Mouse (Mus musculus) frontal cortex, adult (tissue): ENCODE measurements at regions not wholly inside any gene's neighbourhood (a gene's known extent, or its start where the extent isn't known, plus 50 kb on each side); places are given as distances from the start of the nearest gene placed in this dataset.
A peak's percentile ranks its signal among the peaks of the same experiment; 100 is the strongest.

ENCODE experiments used
- ATAC-seq: cut with Nextera tagmentation; 2 replicates; pipeline ENCODE4 v1.9.2; 2017; ENCODE audit warnings: mild to moderate bottlenecking, moderate library complexity, mixed read lengths; ENCODE audit not compliant: low TSS enrichment

DNA sequence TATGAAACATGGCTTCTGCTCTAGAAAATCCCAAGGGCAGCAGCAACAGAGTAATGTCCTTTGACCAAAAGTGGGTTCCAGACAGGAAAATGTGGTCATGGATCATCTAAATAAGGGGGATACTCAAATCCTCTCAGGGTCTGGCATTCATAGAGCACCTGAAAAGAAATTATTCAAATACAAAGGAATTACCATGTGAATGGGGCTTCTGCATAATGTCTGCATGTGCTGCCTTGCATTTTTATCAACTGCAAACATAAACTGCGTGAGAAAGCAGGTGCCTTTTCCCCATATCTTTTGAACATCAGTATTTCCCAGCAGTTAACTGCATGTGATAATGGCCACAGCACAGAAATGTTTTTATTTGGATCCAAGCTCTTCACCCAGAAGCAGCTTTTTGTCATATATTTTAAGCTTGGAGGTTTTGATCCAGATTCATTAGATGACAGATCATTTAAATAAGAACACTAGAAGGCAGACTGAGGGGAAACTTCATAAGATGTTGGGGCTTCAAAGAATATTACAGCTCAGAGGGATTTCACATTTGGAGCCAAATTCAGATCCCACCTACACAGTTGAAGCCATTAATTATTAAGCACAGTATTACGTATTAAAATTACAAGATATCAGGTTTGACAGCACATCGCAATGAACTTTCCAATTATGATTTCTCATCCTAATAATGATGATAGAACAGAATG is 527.8 kb downstream of the Gm11232 start:
- no peak for ATAC-seq

DNA sequence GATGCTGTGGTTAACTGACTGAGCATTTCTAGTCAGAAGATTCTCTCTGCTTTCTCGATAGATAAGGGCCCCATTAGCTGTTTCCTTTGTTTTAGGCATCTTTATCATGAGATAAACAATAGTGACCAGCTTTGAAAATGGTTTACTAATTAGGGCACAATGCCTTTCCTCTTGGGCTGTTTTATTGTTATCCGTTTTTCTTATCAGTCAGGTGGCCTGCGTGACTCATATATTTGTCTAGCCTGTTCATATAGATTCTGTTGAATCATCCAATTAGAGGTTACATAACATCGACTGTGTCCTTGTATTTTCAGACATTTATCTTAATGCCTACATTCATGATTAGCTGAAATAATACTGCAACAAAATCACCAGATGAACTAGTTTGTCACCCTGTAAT is 531.1 kb downstream of the Gm11232 start:
- no peak for ATAC-seq

DNA sequence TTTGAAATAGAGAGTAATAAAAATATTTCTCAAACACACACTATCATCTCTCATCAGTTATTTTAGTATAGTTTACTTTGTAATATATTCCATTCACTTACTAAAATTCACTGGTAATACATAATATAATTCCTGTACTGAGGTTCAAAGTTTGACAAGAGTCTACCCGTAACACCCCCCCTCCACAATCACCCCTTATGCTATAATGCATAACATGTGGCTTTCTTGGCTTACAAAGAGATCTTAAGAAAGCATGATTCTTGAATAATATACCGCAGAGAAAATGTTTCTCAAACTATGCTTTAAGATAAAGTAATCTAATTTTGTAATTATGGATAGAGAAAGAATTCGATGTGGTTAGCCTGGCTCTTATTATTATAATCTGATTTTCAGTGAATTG is 539.7 kb downstream of the Gm11232 start:
- ATAC-seq = no peak

DNA sequence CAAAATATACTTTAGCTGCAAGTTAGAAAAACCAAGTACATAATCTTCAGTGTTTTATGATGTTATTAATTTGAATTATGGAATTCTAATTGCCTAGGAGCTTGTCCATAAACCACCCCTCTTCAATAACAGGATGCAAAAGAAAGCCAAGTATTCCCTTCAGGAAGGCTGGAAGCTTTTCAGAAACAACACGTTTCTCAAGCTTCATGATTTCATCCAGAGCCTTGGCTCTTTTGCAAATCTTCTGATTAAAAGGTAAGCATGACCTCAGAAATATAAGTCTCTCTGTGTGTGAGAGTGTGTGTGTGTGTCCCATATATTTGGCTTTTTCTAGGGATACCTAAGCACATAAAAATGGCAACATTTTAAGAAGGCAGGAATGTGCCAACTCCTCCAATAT is 570.0 kb downstream of the Gm11232 start:
- no peak for ATAC-seq

DNA sequence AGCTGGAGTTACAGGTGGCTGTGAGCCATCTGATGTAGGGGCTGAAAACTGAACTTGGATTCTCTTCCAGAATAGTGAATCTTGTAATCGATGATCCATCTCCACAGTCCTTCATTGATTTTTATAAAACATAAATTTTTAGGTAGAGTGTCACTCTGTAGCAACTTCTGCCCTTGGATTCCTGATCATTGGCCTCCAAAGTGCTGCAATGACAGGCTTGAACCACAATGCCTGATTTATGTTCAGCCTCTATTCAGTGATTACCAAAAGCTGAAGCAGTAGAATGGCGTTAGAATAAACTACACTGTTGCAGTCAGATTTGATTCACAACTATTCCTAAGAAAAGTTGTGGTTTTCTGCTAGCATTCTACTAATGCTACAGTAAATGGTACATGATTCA is 580.1 kb downstream of the Gm11232 start:
- ATAC-seq = no peak

- no peak for ATAC-seq
Observed at GRCm38 (mm10) chr4:71165802-71166201, 592.0 kb downstream of the Gm11232 start.

GRCm38 (mm10) chr4:71131670-71132317 is 597.0 kb upstream of the Megf9 start:
- ATAC-seq = no peak

DNA sequence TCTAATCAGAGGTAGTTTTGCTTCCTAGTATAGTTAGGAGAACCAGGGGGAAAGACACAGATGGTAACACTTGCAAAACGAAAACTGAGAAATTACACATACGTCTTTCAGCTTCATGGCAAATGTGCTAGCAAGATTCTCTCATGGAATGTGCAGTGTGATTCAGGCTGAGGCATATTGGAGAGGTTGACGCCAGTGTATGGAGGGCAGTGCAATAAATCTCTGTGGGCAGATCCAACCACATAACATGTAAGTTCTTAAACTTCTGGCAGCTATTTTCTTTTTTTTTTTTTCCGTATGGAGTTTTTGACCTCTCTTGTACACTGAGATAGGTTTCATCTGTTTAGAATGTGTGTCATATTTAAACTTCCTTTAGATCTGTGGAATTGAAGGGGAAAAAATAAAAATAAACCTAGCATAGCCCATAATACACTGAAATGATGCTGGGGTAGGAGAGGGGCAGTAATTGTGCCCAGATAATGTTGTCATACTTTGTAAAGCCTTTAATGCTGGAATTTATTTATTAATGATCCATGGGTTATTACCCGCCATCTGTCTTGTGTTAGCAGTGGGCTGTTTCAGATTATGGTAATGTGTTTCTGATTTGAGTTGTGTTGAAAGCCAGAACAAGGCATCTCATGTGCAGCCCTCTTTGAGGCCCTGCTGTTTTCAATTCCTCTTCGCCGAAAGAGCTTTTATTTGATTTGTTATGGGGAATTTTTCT is 596.3 kb upstream of the Megf9 start:
- peak; percentile 97 for ATAC-seq

DNA sequence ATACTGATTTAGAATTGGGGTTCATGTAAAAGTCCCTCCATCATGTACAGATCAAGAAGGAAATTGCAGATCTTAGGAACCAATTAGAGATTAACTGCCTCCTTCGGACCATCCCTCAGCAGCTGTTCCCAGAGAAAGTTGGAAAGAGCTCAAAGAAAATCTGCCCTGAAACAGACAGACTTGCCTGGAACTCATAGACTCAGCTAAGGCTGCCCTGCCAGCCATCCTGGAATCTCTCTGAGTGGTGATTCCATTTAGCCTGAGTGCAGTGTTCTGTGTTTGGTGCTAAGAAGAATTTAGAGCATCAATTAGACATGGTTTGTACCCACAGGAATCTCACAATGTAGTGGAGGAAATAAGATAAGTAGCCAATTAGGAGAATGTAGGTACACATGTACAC is 594.5 kb upstream of the Megf9 start:
- 0 out of 2 replicates have a peak, but pooled peaks have one; percentile 41 for ATAC-seq
